16 mouse cellular contexts compared by ENCODE assay signal in genomic region chr10:53683226-53683625, GRCm38 (mm10). TPM values are rescaled to one million over a fixed set of nuclear protein-coding genes. Genes with fewer than 3 reads are reported as not detected.
DNase-seq lines count a peak whose midpoint lies in the region; ATAC-seq lines count a peak whose summit lies in the region.
"Had no signal": no experiment of that assay in that cellular context is flagged by ENCODE, and none has a peak within 500 bp of the region (broad histone marks: within the 10 kb centered on the region; RNA-seq: fewer than 3 reads in every experiment).

No protein-coding gene starts in this region.

- ATAC-seq in common myeloid progenitor, adult 5-6 weeks (replicated peaks; ENCODE audit: low read depth, poor library complexity, severe bottlenecking): peak; percentile 85
- peak; percentile 58 for ATAC-seq in megakaryocyte progenitor cell, adult 5-6 weeks (replicated peaks; ENCODE audit: poor library complexity)
- ATAC-seq: forebrain, embryonic 15.5 days had no signal

- peak; percentile 49 to 64 for DNase-seq in lung, adult 18-20 months
- DNase-seq in lung, postnatal 14 days: peak; percentile 20
- no peak for DNase-seq in embryo, embryonic 9.5 days (ENCODE audit: extremely low spot score)
- DNase-seq in thymus, postnatal 4 days: no peak
- DNase-seq: adrenal gland, adult 2 months; adrenal gland, postnatal 25 days; cerebellum, adult 2 months; cerebellum, postnatal 10 days; embryo, embryonic 11 days; gastrocnemius, postnatal 36 days; heart, adult 18-20 months; heart, postnatal 10 days; heart, postnatal 4 days had no signal

RNA-seq across cellular contexts. Expression of gene Mcm9, which starts 53.0 kb away (rescaled TPM):
- 24.2 and 30.6 TPM in 2 replicates for total RNA-seq in common myeloid progenitor, adult 5-6 weeks (2017)
- total RNA-seq in megakaryocyte progenitor cell, adult 5-6 weeks (2015): 16.5 and 17.9 TPM in 2 replicates
- 10.2 and 19.5 TPM in 2 replicates for total RNA-seq in megakaryocyte progenitor cell, adult 5-6 weeks (2017)

Comparison
In these comparisons a context has a peak if more than half of its experiments do, and no peak if none do; other contexts are left out.
1. DNase-seq: peak in lung, adult 18-20 months (2 of 2) and lung, postnatal 14 days (single experiment); none in embryo, embryonic 9.5 days (single experiment) and thymus, postnatal 4 days (single experiment).